Mouse (Mus musculus): ENCODE data around the gene Xpo1. TPM values are rescaled to one million over a fixed set of nuclear protein-coding genes. Genes with fewer than 3 reads are reported as not detected.

Xpo1 gene
- total RNA-seq (2014; rRNA removed) (83.3 and 103 TPM in 2 replicates), polyA plus RNA-seq (2015; fragmentation: Nextera tagmentation; extraction: Ambion mirVana) (29.5 and 42.3 TPM in 2 replicates)

DNA sequence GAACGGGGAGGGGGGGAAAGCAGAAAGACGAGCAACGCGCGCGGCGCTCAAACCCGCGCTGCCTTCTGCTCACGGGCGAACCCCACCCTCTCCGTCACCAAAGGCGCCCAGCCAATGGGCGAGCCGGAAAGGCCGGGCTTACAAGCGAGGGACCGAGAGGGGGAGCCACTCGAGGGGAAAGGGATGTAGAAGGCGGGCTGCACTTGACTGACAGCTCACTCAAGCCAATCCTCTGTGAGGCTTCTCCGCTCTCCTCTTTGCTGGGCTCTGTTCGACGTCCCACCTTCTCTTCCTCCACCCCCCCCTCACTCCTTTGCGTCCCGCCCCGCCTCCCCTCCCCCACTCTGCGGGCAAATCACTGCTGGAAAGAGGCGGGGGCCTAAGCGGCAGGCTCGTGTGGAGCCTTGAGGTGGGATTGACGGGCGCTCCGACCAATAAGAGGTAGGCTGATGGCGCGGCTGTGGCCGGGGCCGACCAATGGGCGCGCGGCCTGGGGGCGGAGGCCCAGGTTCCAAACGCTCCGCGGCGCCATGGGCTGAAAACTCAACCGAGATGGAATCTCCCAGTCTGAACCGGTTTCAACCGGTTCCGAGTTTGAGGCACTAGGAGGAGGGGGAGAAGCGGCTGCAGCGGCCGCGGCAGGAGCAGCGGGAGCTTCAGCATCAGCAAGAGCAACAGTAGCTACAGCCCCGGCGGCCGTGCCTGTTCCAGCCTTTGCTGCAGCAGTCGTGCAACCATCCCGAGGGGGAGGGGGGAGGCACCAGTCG lies at the start of gene Xpo1:
Xpo1 (plus strand) TSS at position 615 of the 767 bp plus-strand sequence.
- peak; percentile 73 for TF ChIP-seq CTCF (IDR thresholded peaks at IDR 0.05; ENCODE audit: low read depth)
- no peaks in the 10 kb centered on the region for H3K36me3 ChIP-seq (ENCODE audit: insufficient read depth)
- peak within 1 kb of the TSS; percentile 100 for H3K27ac ChIP-seq (ENCODE audit: low read depth, low read length)
- DNase-seq (peak; percentile 100), ATAC-seq (peak; percentile 95)
- peak within 1 kb of the TSS; percentile 67 for H3K4me3 ChIP-seq (ENCODE audit: low read depth, low read length)
- peak within 1 kb of the TSS; percentile 98 for H3K9ac ChIP-seq
- H3K4me1 ChIP-seq (ENCODE audit: insufficient read depth) = no peaks in the 10 kb centered on the region
- peak within 1 kb of the TSS; percentile 59 for H3K4me2 ChIP-seq (ENCODE audit: low read depth)
- 1% methylated on average over 59 of the region's 60 CpGs for WGBS
- H3K27me3 ChIP-seq (ENCODE audit: insufficient read depth, low read length) = no peaks in the 10 kb centered on the region
- no peaks in the 10 kb centered on the region for H3K9me3 ChIP-seq (ENCODE audit: low read length)

DNA sequence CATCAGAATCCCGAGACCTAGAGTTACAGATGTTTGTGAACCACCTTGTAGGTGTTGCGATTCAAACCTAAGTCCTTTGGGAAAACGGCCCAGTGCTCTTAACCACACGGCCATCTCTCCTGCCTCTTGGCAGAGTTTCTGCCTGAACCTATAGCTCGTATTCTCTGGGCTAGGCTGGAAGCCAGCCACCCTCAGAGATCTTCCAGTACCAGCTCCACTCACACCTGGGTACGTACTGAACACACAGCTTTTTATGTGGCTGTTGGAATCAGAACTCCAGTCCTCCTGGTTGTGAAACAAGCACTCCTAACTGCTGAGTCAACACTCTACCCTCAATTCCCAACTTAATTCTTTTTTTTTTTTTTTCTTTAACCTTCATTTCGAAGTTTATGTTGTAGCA lies 46.1 kb upstream of the Xpo1 start:
- TF ChIP-seq CTCF (IDR thresholded peaks at IDR 0.05; ENCODE audit: low read depth) = no peak
- WGBS = 74% methylated on average over 7 of the region's 7 CpGs
- no peak for ATAC-seq

DNA sequence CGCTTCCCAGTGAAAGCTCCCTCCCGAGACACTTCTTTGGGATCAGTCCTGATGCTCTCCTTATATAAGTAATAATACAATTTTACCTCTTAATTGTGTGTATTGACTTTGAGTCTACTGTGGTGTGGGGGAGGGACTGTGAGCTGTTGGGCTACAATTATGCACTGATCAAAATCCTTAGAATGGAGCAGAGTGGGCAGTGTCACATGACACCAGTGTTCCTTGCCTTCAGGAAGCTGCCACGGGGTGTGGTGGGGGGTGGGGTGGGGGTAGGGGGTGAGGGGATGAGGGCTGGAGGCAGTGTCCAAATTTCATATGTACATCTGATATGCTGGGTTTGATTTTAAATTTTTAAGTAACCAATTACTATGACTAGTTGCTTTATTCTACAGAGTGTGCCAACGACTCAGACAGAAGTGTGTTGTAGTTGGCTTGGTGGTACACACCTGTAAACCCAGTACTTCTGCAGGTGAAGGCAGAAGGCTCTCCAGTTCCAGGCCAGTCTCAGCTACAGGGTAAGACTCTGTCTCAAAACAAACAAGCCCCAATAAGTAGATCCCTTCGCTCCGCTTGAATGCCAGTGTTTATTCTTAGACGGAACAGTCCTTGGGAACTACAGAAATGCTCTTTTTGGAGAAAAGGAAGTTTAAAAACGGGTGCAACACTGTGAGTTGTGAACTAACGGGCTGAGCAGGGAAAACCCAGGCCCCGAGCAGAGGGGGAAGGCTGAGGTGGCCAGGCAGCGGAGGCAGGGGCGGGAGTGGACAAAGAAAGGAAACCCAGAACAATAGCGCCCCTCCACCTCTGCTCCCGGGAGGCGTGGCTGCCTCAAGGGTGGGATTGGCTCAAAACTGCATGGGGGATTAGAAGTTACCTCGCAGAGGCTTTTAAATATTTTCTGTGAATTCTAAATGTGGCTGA lies 45.0 kb upstream of the Xpo1 start:
- 13% methylated on average over 15 of the region's 16 CpGs for WGBS
- Histone ChIP-seq H3K27ac (ENCODE audit: low read depth, low read length) (no peak overlapping the region), H3K9ac (no peak overlapping the region), H3K9me3 (ENCODE audit: low read length) (no peaks in the 10 kb centered on the region), H3K4me1 (ENCODE audit: insufficient read depth) (no peaks in the 10 kb centered on the region), H3K4me3 (ENCODE audit: low read depth, low read length) (0 out of 2 replicates have a peak overlapping the region, but pooled peaks have one; percentile 6), H3K4me2 (ENCODE audit: low read depth) (peak overlapping the region; percentile 37), H3K36me3 (ENCODE audit: insufficient read depth) (no peaks in the 10 kb centered on the region), H3K27me3 (ENCODE audit: insufficient read depth, low read length) (no peaks in the 10 kb centered on the region)
- DNase-seq = no peak
- TF ChIP-seq CTCF (IDR thresholded peaks at IDR 0.05; ENCODE audit: low read depth) = no peak
- ATAC-seq = no peak

More for the DNA sequence above, 46.1 kb upstream of the Xpo1 start:
- Histone ChIP-seq H3K9ac (no peak overlapping the region), H3K36me3 (ENCODE audit: insufficient read depth) (no peaks in the 10 kb centered on the region), H3K4me2 (ENCODE audit: low read depth) (no peak overlapping the region), H3K9me3 (ENCODE audit: low read length) (no peaks in the 10 kb centered on the region), H3K27me3 (ENCODE audit: insufficient read depth, low read length) (no peaks in the 10 kb centered on the region), H3K4me3 (ENCODE audit: low read depth, low read length) (no peak overlapping the region), H3K27ac (ENCODE audit: low read depth, low read length) (no peak overlapping the region), H3K4me1 (ENCODE audit: insufficient read depth) (no peaks in the 10 kb centered on the region)
- DNase-seq = no peak

GRCm38 (mm10) chr11:23217430-23217829 lies 38.4 kb upstream of the Xpo1 start:
- H3K27me3 ChIP-seq (ENCODE audit: insufficient read depth, low read length) = no peaks in the 10 kb centered on the region
- no peak for TF ChIP-seq CTCF (IDR thresholded peaks at IDR 0.05; ENCODE audit: low read depth)
- H3K9ac ChIP-seq = no peak overlapping the region
- no peaks in the 10 kb centered on the region for H3K36me3 ChIP-seq (ENCODE audit: insufficient read depth)
- H3K4me1 ChIP-seq (ENCODE audit: insufficient read depth) = no peaks in the 10 kb centered on the region
- 93% methylated on average over 9 of the region's 9 CpGs for WGBS
- no peak overlapping the region for H3K4me2 ChIP-seq (ENCODE audit: low read depth)
- H3K9me3 ChIP-seq (ENCODE audit: low read length) = no peaks in the 10 kb centered on the region
- ATAC-seq = no peak
- DNase-seq = no peak
- no peak overlapping the region for H3K4me3 ChIP-seq (ENCODE audit: low read depth, low read length)
- no peak overlapping the region for H3K27ac ChIP-seq (ENCODE audit: low read depth, low read length)

DNA sequence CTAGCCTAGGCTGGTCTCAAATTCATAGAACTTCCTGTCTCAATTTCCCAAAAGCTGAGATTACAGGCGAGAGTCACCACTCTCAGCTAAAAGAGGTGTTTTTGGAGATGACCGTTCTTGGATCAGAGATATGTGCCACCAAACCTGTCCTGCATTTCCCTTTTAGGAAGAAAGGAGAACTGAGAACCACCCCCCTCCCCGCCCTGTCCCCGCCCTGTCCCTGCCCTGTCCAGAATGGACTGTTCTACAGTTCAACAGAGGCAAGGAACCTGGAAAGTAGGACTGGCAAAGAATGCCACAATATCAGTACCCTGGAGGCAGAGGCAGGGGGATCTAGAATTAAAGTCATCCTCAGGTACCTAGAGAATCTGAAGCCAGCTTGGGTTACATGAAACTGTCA lies 19.8 kb upstream of the Xpo1 start:
- Histone ChIP-seq H3K27me3 (ENCODE audit: insufficient read depth, low read length) (no peaks in the 10 kb centered on the region), H3K4me2 (ENCODE audit: low read depth) (no peak overlapping the region), H3K9ac (no peak overlapping the region), H3K4me3 (ENCODE audit: low read depth, low read length) (no peak overlapping the region), H3K9me3 (ENCODE audit: low read length) (no peaks in the 10 kb centered on the region), H3K27ac (ENCODE audit: low read depth, low read length) (no peak overlapping the region), H3K36me3 (ENCODE audit: insufficient read depth) (no peaks in the 10 kb centered on the region), H3K4me1 (ENCODE audit: insufficient read depth) (no peaks in the 10 kb centered on the region)
- whole genome bisulfite sequencing = 93% methylated on average over 4 of the region's 4 CpGs
- no peak for TF ChIP-seq CTCF (IDR thresholded peaks at IDR 0.05; ENCODE audit: low read depth)
- no peak for ATAC-seq
- no peak for DNase-seq

DNA sequence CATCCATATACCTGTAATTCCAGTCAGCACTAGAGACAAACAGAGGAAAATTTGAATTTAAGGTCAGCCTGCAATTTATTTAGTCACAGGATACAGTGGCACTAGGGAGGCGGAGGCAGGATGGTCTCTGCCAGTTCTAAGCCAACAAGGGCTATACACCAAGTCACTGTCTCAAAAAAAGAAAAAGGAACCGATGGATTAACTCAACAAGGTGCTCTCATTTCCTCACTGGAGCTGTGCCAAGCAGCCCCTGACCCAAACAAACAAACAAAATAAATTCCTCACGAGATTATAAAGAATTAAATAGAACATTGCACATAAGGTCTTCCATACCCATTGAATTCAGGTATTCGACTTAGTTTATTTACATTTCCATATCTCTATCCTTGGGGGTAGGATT lies 1.9 kb upstream of the Xpo1 start:
- Histone ChIP-seq H3K4me3 (ENCODE audit: low read depth, low read length) (no peak overlapping the region), H3K4me2 (ENCODE audit: low read depth) (no peak overlapping the region), H3K27me3 (ENCODE audit: insufficient read depth, low read length) (no peaks in the 10 kb centered on the region), H3K9ac (no peak overlapping the region), H3K4me1 (ENCODE audit: insufficient read depth) (no peaks in the 10 kb centered on the region), H3K27ac (ENCODE audit: low read depth, low read length) (no peak overlapping the region), H3K36me3 (ENCODE audit: insufficient read depth) (no peaks in the 10 kb centered on the region), H3K9me3 (ENCODE audit: low read length) (no peaks in the 10 kb centered on the region)
- ATAC-seq (no peak), DNase-seq (no peak)
- no peak for TF ChIP-seq CTCF (IDR thresholded peaks at IDR 0.05; ENCODE audit: low read depth)
- WGBS = 90% methylated on average over 4 of the region's 4 CpGs

Measured in forebrain, postnatal 0 days (tissue).